Mouse (Mus musculus) heart, embryonic 11.5 days (tissue): ENCODE measurements at regions not wholly inside any gene's neighbourhood (a gene's known extent, or its start where the extent isn't known, plus 50 kb on each side); places are given as distances from the start of the nearest gene placed in this dataset.

Source experiments
- ATAC-seq: fragments of 200-750 bp; cut with Nextera tagmentation; replicated peaks from 2 replicates; pipeline ENCODE4 v1.8.0; 2017; ENCODE audit warnings: moderate library complexity; ENCODE audit not compliant: insufficient number of reproducible peaks, low FRiP score, low TSS enrichment
- H3K27ac ChIP-seq: fragments of 300-500 bp; sonication (generic); 2 replicates; pipeline ENCODE4 v1.5.1; 2014; ENCODE audit warnings: mild to moderate bottlenecking, low read depth, low read length
- H3K27me3 ChIP-seq: fragments of 300-500 bp; sonication (generic); 2 replicates; pipeline ENCODE4 v1.6.1; 2014; ENCODE audit warnings: mild to moderate bottlenecking, low read length, mixed read lengths; ENCODE audit not compliant: control insufficient read depth, insufficient read depth
- H3K36me3 ChIP-seq: fragments of 300-500 bp; sonication (generic); 2 replicates; pipeline ENCODE4 v1.6.1; 2014; ENCODE audit warnings: mild to moderate bottlenecking, low read length, moderate library complexity, mixed read lengths; ENCODE audit not compliant: control insufficient read depth, insufficient read depth
- H3K4me1 ChIP-seq: fragments of 300-500 bp; sonication (generic); 2 replicates; pipeline ENCODE4 v1.6.1; 2014; ENCODE audit warnings: low read length; ENCODE audit not compliant: control insufficient read depth, insufficient read depth
- H3K4me2 ChIP-seq: fragments of 300-500 bp; sonication (generic); 2 replicates; pipeline ENCODE4 v1.6.1; 2014; ENCODE audit warnings: mild to moderate bottlenecking, moderate library complexity
- H3K4me3 ChIP-seq: fragments of 300-500 bp; sonication (generic); 2 replicates; pipeline ENCODE4 v1.5.1; 2014; ENCODE audit warnings: low read depth, low read length
- H3K9ac ChIP-seq: fragments of 300-500 bp; sonication (generic); 2 replicates; pipeline ENCODE4 v1.6.1; 2014; ENCODE audit warnings: mild to moderate bottlenecking, low read depth, low read length, moderate library complexity
- H3K9me3 ChIP-seq: fragments of 300-500 bp; sonication (generic); replicated peaks from 2 replicates; pipeline ENCODE4 v1.6.1; 2016; ENCODE audit warnings: low read length; ENCODE audit not compliant: control insufficient read depth
- WGBS: fragments of 180-500 bp; shearing (Covaris S2); extraction: QIAGEN DNeasy Blood & Tissue Kit; methylation state at CpG from one replicate; pipeline ENCODE4 v1.1.7; 2014; ENCODE audit not compliant: insufficient replicate concordance; 5-methylcytosine and 5-hydroxymethylcytosine counted together

GRCm38 (mm10) chr3:147169215-147169614, 317.0 kb downstream of the Ttll7 start:
- Histone ChIP-seq H3K9me3 (no peaks in the 10 kb centered on the region), H3K36me3 (no peaks in the 10 kb centered on the region), H3K4me2 (no peak overlapping the region), H3K27ac (no peak overlapping the region), H3K27me3 (no peaks in the 10 kb centered on the region), H3K4me3 (no peak overlapping the region), H3K9ac (no peak overlapping the region), H3K4me1 (no peaks in the 10 kb centered on the region)
- ATAC-seq: no peak
- 83% methylated on average over 2 of the region's 2 CpGs for WGBS

GRCm38 (mm10) chr3:147170106-147170505, 317.9 kb downstream of the Ttll7 start:
- H3K4me3 ChIP-seq: no peak overlapping the region
- H3K4me2 ChIP-seq: no peak overlapping the region
- 65% methylated on average over 2 of the region's 2 CpGs for WGBS
- no peak overlapping the region for H3K27ac ChIP-seq
- H3K9me3 ChIP-seq: no peaks in the 10 kb centered on the region
- no peaks in the 10 kb centered on the region for H3K27me3 ChIP-seq
- H3K36me3 ChIP-seq: no peaks in the 10 kb centered on the region
- no peak for ATAC-seq
- H3K4me1 ChIP-seq: no peaks in the 10 kb centered on the region
- no peak overlapping the region for H3K9ac ChIP-seq

GRCm38 (mm10) chr3:147178746-147179145, 326.6 kb downstream of the Ttll7 start:
- no peaks in the 10 kb centered on the region for H3K27me3 ChIP-seq
- H3K9me3 ChIP-seq: no peaks in the 10 kb centered on the region
- no peak for ATAC-seq
- 82% methylated on average over 6 of the region's 6 CpGs for WGBS
- no peak overlapping the region for H3K9ac ChIP-seq
- no peak overlapping the region for H3K4me3 ChIP-seq
- peaks cover 19% of the 10 kb centered on the region for H3K4me1 ChIP-seq
- H3K36me3 ChIP-seq: no peaks in the 10 kb centered on the region
- no peak overlapping the region for H3K27ac ChIP-seq
- no peak overlapping the region for H3K4me2 ChIP-seq

GRCm38 (mm10) chr3:147180711-147181110, 328.5 kb downstream of the Ttll7 start:
- no peak overlapping the region for H3K4me2 ChIP-seq
- no peaks in the 10 kb centered on the region for H3K27me3 ChIP-seq
- ATAC-seq: no peak
- 59% methylated on average over 4 of the region's 4 CpGs for WGBS
- H3K4me3 ChIP-seq: no peak overlapping the region
- H3K27ac ChIP-seq: no peak overlapping the region
- H3K9me3 ChIP-seq: no peaks in the 10 kb centered on the region
- peaks cover 19% of the 10 kb centered on the region for H3K4me1 ChIP-seq
- H3K36me3 ChIP-seq: no peaks in the 10 kb centered on the region
- H3K9ac ChIP-seq: no peak overlapping the region

- 2% methylated on average over 20 of the region's 20 CpGs for WGBS
- peaks cover 19% of the 10 kb centered on the region for H3K4me1 ChIP-seq
- H3K4me2 ChIP-seq: peak overlapping the region; percentile 60
- ATAC-seq: peak; percentile 56
- H3K9me3 ChIP-seq: no peaks in the 10 kb centered on the region
- no peak overlapping the region for H3K27ac ChIP-seq
- no peaks in the 10 kb centered on the region for H3K27me3 ChIP-seq
- no peak overlapping the region for H3K9ac ChIP-seq
- H3K4me3 ChIP-seq: peak overlapping the region; percentile 13
- H3K36me3 ChIP-seq: no peaks in the 10 kb centered on the region
Observed at GRCm38 (mm10) chr3:147181501-147182365, 329.6 kb downstream of the Ttll7 start.

GRCm38 (mm10) chr3:147182366-147182875, 330.3 kb downstream of the Ttll7 start:
- Histone ChIP-seq H3K27me3 (no peaks in the 10 kb centered on the region), H3K36me3 (no peaks in the 10 kb centered on the region), H3K4me2 (peak overlapping the region; percentile 60), H3K27ac (no peak overlapping the region), H3K9me3 (no peaks in the 10 kb centered on the region), H3K4me1 (peaks cover 19% of the 10 kb centered on the region), H3K9ac (no peak overlapping the region), H3K4me3 (peak overlapping the region; percentile 13; the same call in 1 of the 2 replicates)
- ATAC-seq: 0 out of 2 replicates have a peak, but pooled peaks have one; percentile 49
- WGBS: 29% methylated on average over 15 of the region's 15 CpGs

- Histone ChIP-seq H3K27me3 (no peaks in the 10 kb centered on the region), H3K4me2 (no peak overlapping the region), H3K27ac (no peak overlapping the region), H3K9ac (no peak overlapping the region), H3K9me3 (no peaks in the 10 kb centered on the region), H3K4me3 (no peak overlapping the region), H3K4me1 (peaks cover 19% of the 10 kb centered on the region), H3K36me3 (no peaks in the 10 kb centered on the region)
- 73% methylated on average over 11 of the region's 11 CpGs for WGBS
- ATAC-seq: no peak
Observed at GRCm38 (mm10) chr3:147183656-147184290, 331.6 kb downstream of the Ttll7 start.

- H3K36me3 ChIP-seq: no peaks in the 10 kb centered on the region
- no peak overlapping the region for H3K4me2 ChIP-seq
- H3K27me3 ChIP-seq: no peaks in the 10 kb centered on the region
- H3K4me3 ChIP-seq: no peak overlapping the region
- H3K9ac ChIP-seq: no peak overlapping the region
- no peak overlapping the region for H3K27ac ChIP-seq
- ATAC-seq: no peak
- H3K9me3 ChIP-seq: no peaks in the 10 kb centered on the region
- H3K4me1 ChIP-seq: no peaks in the 10 kb centered on the region
- WGBS: 74% methylated on average over 2 of the region's 2 CpGs
Observed at GRCm38 (mm10) chr3:147189737-147190136, 337.6 kb downstream of the Ttll7 start.
